Mouse (Mus musculus) heart, embryonic 13.5 days (tissue): ENCODE measurements around the gene Fam71b. TPM values are rescaled to one million over a fixed set of nuclear protein-coding genes. Genes with fewer than 3 reads are reported as not detected.

ENCODE experiments used
- ATAC-seq: fragments of 200-750 bp; cut with Nextera tagmentation; 2 replicates; pipeline ENCODE4 v1.8.0; 2017; ENCODE audit warnings: moderate TSS enrichment; ENCODE audit not compliant: insufficient number of reproducible peaks, low FRiP score, low TSS enrichment; ENCODE audit errors: extremely low read depth
- H3K27ac ChIP-seq: fragments of 300-500 bp; sonication (generic); replicated peaks from 2 replicates; pipeline ENCODE4 v1.5.1; 2015; ENCODE audit warnings: moderate library complexity, mild to moderate bottlenecking, inconsistent platforms
- H3K27me3 ChIP-seq: fragments of 300-500 bp; sonication (generic); replicated peaks from 2 replicates; pipeline ENCODE4 v1.6.1; 2015; ENCODE audit warnings: mild to moderate bottlenecking, inconsistent platforms
- H3K36me3 ChIP-seq: fragments of 300-500 bp; sonication (generic); 2 replicates; pipeline ENCODE4 v1.6.1; 2015; ENCODE audit warnings: mild to moderate bottlenecking, inconsistent platforms
- H3K4me1 ChIP-seq: fragments of 300-500 bp; sonication (generic); 2 replicates; pipeline ENCODE4 v1.6.1; 2015; ENCODE audit warnings: inconsistent platforms
- H3K4me2 ChIP-seq: fragments of 300-500 bp; sonication (generic); 2 replicates; pipeline ENCODE4 v1.6.1; 2015; ENCODE audit warnings: inconsistent platforms, mild to moderate bottlenecking, moderate library complexity
- H3K4me3 ChIP-seq: fragments of 300-500 bp; sonication (generic); 2 replicates; pipeline ENCODE4 v1.5.1; 2015; ENCODE audit warnings: moderate library complexity, mild to moderate bottlenecking, inconsistent platforms
- H3K9ac ChIP-seq: fragments of 300-500 bp; sonication (generic); 2 replicates; pipeline ENCODE4 v1.6.1; 2015; ENCODE audit warnings: inconsistent platforms, mild to moderate bottlenecking, moderate library complexity
- H3K9me3 ChIP-seq: fragments of 300-500 bp; sonication (generic); 2 replicates; pipeline ENCODE4 v1.6.1; 2016; ENCODE audit warnings: inconsistent platforms
- WGBS: fragments of 180-500 bp; shearing (Covaris S2); methylation state at CpG from one replicate; pipeline ENCODE4 v1.1.7; 2015; ENCODE audit warnings: mixed read lengths; 5-methylcytosine and 5-hydroxymethylcytosine counted together
- polyA plus RNA-seq: library from polyadenylated mRNA; unstranded; fragments of >200 nt; fragmentation: Nextera tagmentation; extraction: Ambion mirVana; gene quantifications from 2 replicates; pipeline ENCODE4 v1.2.1, GENCODE M21; 2015

Fam71b gene
- polyA plus RNA-seq, 1 experiment from 2014 or later: not detected

DNA sequence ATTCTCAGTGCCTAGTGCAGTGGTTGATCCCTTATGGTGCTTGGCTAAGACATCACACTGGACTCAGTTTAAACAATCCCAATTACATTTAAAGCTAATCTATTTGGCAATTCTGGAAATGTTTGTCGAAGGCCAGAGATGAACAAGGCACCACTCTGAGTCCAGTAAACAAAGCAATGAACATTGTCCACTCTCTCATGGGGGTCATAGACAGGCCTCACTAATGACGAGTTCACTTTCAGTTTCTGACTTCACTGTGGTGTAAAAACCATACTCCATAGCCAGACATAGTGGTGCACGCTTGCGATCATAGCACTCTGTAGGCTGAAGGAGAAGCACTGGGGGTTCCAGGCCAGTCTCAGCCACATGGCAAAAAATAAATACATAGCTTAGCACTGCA, 25.9 kb upstream of the Fam71b start:
- no peak for ATAC-seq
- 79% methylated on average over 4 of the region's 4 CpGs for WGBS

DNA sequence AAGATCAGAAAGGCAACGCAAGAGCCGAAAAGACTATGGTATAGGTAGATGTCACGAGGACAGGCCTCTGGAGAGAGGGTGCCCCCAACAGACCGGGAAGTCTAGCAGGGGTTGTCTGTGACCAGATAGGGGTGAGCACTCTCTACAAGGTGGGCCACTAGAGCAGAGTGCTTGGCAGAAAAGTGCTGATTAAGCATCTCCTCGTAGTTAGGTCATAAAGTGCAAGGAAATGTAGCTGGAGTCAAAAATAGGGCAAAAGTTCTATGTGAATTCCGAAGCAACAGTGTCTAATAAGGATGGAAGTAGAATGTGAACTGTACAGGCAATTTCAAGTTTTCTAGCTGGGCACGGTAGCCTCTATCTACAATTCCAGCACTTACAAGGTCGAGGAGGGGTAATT, 25.1 kb upstream of the Fam71b start:
- Histone ChIP-seq H3K4me1 (no peaks in the 10 kb centered on the region), H3K27ac (no peak overlapping the region), H3K4me3 (no peak overlapping the region), H3K36me3 (no peaks in the 10 kb centered on the region), H3K4me2 (no peak overlapping the region), H3K9me3 (no peaks in the 10 kb centered on the region), H3K27me3 (no peaks in the 10 kb centered on the region), H3K9ac (no peak overlapping the region)
- WGBS: 81% methylated on average over 8 of the region's 8 CpGs
- no peak for ATAC-seq

More for the DNA sequence above, 25.9 kb upstream of the Fam71b start:
- H3K9me3 ChIP-seq: no peaks in the 10 kb centered on the region
- no peak overlapping the region for H3K9ac ChIP-seq
- no peak overlapping the region for H3K27ac ChIP-seq
- H3K4me1 ChIP-seq: no peaks in the 10 kb centered on the region
- H3K27me3 ChIP-seq: no peaks in the 10 kb centered on the region
- no peak overlapping the region for H3K4me3 ChIP-seq
- no peaks in the 10 kb centered on the region for H3K36me3 ChIP-seq
- H3K4me2 ChIP-seq: no peak overlapping the region

DNA sequence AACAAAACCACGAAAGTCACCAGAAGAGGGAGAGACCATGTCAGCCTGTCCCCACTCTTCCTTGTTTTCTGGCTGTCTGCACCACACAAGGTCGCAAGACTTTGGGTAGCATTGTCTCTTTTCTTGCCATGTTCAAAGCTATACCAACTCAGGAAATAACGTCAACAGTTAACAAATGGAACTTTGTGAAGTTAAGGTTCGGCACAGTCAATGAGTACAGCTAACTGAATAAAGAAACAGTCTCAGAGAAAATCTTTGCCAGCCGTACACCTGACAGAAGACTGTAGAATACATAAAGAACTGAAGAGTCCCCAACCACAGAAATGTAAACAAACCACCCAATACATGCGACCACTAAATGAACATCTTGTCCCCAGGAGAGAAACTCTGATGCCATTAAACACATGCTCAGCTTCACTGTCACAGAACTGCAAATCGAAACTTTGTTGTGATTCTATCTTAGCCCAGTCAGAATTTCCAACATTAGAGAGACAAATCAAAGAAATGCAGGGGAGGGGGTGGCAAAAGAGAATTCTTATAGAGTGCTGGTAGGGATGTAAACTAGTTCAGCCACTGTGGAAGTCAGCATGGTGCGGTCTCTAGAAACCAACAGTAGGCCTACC, 23.9 kb upstream of the Fam71b start:
- Histone ChIP-seq H3K9ac (no peak overlapping the region), H3K4me1 (no peaks in the 10 kb centered on the region), H3K27me3 (no peaks in the 10 kb centered on the region), H3K4me3 (no peak overlapping the region), H3K9me3 (no peaks in the 10 kb centered on the region), H3K4me2 (no peak overlapping the region), H3K27ac (no peak overlapping the region), H3K36me3 (no peaks in the 10 kb centered on the region)
- 75% methylated on average over 8 of the region's 8 CpGs for WGBS
- no peak for ATAC-seq

DNA sequence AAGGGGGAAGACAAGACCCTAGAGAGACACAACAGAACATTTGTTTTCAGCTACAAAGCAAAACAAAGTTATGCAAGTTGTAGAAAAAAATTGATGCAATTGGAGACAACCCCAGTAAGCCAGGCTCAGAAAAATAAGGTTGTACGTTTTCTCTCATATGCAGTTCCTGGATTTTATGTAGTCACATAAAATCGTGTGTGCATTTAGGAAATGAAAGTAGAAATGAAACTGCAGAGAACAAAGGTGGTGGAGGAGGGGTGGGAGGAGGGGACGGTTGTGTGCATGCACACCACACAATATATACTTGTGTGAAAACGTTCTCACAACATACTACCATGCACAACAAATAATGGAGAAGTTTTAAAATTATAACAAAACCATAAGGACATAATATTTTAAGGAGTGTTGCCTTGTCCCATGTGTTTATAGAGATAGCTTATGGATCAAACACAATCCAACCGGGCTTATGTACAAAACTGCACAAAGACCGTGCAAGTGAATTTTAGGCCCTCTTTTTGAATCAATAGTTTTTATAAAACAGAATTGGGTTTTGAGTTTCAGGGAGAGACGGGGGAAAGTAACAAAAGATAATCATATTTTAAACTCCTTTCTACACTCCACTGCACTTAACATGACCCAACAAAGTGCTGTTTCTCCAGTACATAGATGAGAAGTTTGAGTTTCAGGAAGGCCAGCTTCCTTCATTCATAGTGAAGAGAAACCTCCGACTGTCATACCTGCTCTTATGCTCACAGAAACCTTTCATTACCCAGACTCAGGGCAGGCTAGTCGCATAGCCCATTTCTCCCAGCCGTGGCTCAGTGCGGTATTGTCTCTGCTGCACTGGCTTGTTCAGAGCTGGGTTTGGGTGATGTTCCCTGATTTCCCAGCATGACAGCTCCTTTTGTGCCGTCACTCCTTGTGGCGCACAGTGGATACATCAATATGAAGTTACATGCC, 23.0 kb upstream of the Fam71b start:
- no peak for ATAC-seq
- Histone ChIP-seq H3K36me3 (no peaks in the 10 kb centered on the region), H3K27ac (no peak overlapping the region), H3K4me2 (no peak overlapping the region), H3K9me3 (no peaks in the 10 kb centered on the region), H3K4me3 (no peak overlapping the region), H3K4me1 (no peaks in the 10 kb centered on the region), H3K27me3 (no peaks in the 10 kb centered on the region), H3K9ac (no peak overlapping the region)
- WGBS: 76% methylated on average over 13 of the region's 13 CpGs

DNA sequence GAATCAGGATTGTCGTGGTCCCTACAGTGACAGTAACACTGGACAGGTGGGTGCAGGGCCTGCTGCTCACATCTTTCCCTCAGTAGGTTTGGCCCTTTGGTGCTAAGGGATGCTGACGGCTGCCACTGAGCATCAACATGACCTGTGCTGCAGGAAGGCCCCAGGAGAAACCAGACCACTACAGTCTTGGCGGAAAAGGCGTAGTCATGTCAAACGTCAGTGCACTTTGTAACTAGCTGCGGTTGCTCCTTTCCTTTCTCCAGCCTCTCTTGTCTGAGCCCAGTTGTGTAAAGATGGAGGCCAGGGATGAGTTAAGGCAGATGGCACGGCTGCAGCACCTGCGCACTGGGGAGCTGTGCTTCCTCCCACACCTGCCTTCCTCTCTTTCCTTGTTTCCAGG, 21.3 kb upstream of the Fam71b start:
- Histone ChIP-seq H3K4me3 (no peak overlapping the region), H3K4me1 (no peaks in the 10 kb centered on the region), H3K27ac (no peak overlapping the region), H3K36me3 (no peaks in the 10 kb centered on the region), H3K27me3 (no peaks in the 10 kb centered on the region), H3K4me2 (no peak overlapping the region), H3K9me3 (no peaks in the 10 kb centered on the region), H3K9ac (no peak overlapping the region)
- WGBS: 75% methylated on average over 8 of the region's 8 CpGs
- no peak for ATAC-seq

DNA sequence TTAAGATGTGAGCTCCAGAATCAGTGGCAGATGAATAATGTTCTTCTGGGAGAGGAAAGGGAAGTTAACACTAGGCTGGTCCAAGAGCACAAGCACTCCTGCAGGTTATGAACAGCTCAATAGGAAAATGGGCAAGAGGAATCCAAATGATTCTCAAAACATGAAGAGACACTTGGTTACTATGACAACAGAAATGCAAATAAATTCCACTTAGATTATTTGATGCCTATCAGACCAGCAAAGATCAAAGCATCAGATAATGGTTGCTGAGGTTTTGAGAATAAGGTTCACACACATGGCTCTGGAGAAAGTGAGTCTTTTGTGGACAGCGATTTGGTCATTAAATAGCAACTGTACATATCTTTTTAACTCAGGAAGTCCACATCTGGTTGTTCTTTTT, 19.0 kb upstream of the Fam71b start:
- H3K27ac ChIP-seq: no peak overlapping the region
- WGBS: 87% methylated on average over 1 of the region's 1 CpGs
- H3K27me3 ChIP-seq: no peaks in the 10 kb centered on the region
- no peak for ATAC-seq
- H3K36me3 ChIP-seq: no peaks in the 10 kb centered on the region
- no peak overlapping the region for H3K9ac ChIP-seq
- H3K4me3 ChIP-seq: no peak overlapping the region
- no peak overlapping the region for H3K4me2 ChIP-seq
- no peaks in the 10 kb centered on the region for H3K4me1 ChIP-seq
- no peaks in the 10 kb centered on the region for H3K9me3 ChIP-seq

DNA sequence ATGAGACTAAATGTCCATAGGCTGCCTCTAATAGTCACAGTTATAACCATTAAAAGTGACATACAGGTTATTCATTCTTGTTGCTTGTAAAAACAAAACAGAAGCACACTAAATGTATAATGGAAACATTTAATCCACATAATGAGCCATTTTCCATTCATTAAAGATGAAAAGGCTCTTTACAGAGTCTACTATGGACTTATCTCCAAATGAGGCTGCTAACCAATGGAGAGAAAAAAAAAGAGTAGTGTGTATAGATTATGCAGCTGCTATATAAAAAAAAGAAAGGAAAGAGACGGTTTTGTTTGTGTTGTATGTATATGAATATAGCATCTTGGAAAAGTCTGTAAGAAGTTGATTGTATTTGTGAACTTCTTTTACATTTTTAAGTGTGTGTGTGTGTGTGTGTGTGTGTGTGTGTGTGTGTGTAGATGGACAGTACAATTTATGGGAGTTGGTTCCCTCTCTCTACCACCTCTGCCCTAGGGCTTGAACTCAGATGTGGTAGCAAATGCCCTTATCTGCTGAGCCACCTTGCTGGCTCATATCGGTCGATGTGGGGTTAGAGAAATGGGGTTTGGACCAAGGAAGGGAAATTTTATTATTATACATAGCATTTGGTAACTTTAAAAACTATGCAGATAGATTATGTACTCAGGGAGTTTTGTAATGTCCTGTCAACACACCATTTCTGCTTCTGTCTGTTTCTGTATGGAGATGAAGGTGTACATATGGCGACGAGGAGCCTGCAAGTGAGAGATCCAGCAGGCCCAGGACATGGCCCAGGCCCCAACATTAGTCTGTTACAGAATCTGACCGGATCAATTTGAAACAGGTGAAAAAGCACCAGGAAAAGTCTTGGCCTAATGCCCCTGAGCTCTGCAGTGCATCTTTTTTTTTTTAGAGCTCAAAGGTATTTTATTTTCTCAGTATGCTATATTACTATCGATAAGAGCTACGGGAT, 18.3 kb upstream of the Fam71b start:
- Histone ChIP-seq H3K27me3 (no peaks in the 10 kb centered on the region), H3K27ac (no peak overlapping the region), H3K4me3 (no peak overlapping the region), H3K9me3 (no peaks in the 10 kb centered on the region), H3K4me1 (no peaks in the 10 kb centered on the region), H3K9ac (no peak overlapping the region), H3K4me2 (no peak overlapping the region), H3K36me3 (no peaks in the 10 kb centered on the region)
- no peak for ATAC-seq
- 80% methylated on average over 8 of the region's 8 CpGs for WGBS

DNA sequence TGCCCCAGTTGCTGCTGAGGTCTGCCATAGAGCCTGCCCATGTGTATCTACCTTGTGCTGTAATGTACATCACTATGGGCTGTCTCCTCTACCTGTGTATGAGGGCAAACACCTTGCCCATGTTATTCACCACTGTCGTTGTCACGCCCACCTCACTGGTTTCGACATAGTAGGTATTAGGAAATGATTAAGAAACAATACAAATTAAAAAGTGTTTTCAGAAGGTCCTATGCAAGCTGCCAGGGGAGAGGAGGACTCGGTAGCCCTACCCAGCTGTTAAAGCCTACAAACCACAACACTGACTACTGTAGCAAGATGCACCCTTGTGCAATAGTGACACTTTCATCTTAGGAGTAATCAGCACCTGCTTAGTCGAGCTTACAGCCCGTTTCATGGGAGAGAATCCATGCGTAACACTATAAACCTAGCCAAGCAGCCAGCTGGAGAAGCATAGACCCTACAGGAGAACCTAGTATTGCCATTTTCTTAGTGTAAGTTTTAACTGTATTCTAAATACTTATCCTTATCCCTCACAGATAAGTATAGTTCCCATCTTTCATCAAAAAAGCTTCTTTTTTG, 16.2 kb upstream of the Fam71b start:
- Histone ChIP-seq H3K27ac (no peak overlapping the region), H3K36me3 (no peaks in the 10 kb centered on the region), H3K4me3 (no peak overlapping the region), H3K9ac (no peak overlapping the region), H3K4me2 (no peak overlapping the region), H3K9me3 (no peaks in the 10 kb centered on the region), H3K27me3 (no peaks in the 10 kb centered on the region), H3K4me1 (no peaks in the 10 kb centered on the region)
- 71% methylated on average over 7 of the region's 7 CpGs for WGBS
- ATAC-seq: no peak

DNA sequence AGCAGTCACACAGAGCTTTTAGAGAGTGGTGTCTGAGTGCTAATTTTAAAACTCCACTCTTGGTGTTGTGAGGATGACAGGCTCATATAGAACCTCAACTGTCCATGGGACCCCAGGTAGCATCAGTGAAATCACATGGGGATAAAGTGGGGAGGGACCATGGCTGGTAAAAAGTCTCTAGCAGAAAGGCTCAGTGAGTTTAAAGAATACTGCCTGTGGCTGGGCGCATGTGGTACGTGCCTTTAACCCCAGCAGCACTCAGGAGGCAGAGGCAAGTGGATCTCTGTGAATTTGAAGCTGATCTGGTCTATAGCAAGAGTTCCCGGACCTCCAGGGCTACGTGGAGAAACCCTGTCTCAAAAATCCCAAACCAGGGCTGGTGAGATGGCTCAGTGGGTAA, 13.9 kb upstream of the Fam71b start:
- 82% methylated on average over 4 of the region's 4 CpGs for WGBS
- Histone ChIP-seq H3K4me1 (no peaks in the 10 kb centered on the region), H3K9me3 (no peaks in the 10 kb centered on the region), H3K27me3 (no peaks in the 10 kb centered on the region), H3K4me3 (no peak overlapping the region), H3K9ac (no peak overlapping the region), H3K4me2 (no peak overlapping the region), H3K27ac (no peak overlapping the region), H3K36me3 (no peaks in the 10 kb centered on the region)
- no peak for ATAC-seq

DNA sequence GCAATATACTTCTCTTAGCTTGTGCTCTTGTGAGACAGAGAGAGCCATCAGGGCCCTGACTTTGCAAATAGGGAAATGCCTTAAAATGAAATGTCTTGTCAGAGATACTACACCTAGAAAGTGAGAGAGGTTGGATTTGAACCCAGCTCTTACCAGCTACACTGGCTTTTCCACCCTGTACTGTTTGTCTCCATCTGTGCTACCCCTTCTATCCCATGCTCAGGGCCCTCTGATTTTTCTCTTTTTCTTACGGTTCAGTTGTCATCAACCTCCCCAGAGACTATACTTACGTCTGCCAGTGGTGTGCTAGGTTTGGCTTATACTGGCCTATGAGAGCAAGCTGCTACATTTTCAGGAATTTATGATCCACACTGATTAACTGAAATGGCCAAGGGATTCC, 11.4 kb upstream of the Fam71b start:
- Histone ChIP-seq H3K9ac (no peak overlapping the region), H3K36me3 (no peaks in the 10 kb centered on the region), H3K4me2 (no peak overlapping the region), H3K4me3 (no peak overlapping the region), H3K9me3 (no peaks in the 10 kb centered on the region), H3K27me3 (no peaks in the 10 kb centered on the region), H3K27ac (no peak overlapping the region), H3K4me1 (no peaks in the 10 kb centered on the region)
- ATAC-seq: no peak
- 77% methylated on average over 2 of the region's 2 CpGs for WGBS

DNA sequence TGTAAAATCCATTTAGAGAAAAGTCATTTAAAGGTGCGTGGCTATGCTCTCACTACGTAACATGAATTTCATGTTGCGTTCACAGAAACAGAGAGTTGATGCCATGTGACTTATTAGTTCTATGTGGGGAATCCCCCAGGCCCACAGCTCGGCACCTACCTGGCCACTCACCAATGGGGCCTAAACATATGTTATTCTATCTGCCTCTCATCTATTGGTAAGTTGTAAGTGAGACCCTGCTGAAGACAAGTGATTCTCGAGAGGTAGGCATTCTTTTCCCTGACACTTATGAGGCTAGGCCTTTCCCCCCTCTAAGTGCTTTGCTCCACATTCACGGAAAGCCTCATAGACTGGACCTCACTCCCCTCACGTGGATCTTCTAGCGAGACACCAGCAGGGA, 9.8 kb upstream of the Fam71b start:
- Histone ChIP-seq H3K4me2 (no peak overlapping the region), H3K9me3 (no peaks in the 10 kb centered on the region), H3K9ac (no peak overlapping the region), H3K36me3 (no peaks in the 10 kb centered on the region), H3K27me3 (no peaks in the 10 kb centered on the region), H3K4me3 (no peak overlapping the region), H3K27ac (no peak overlapping the region), H3K4me1 (no peaks in the 10 kb centered on the region)
- WGBS: 73% methylated on average over 8 of the region's 8 CpGs
- no peak for ATAC-seq
